Mouse (Mus musculus) heart, postnatal 36 days (tissue): ENCODE data around the gene Mea1. TPM values are rescaled to one million over a fixed set of nuclear protein-coding genes. Genes with fewer than 3 reads are reported as not detected.
A peak's percentile ranks its signal among the peaks of the same experiment; 100 is the strongest.

Experiments
- DNase-seq, 2 experiments: peaks; one replicate each; pipeline ENCODE4 v3.0.0; 2021 to 2022
- intact Hi-C: fragments of 180-260 bp; cut with DNase I; formaldehyde crosslinking; loops from one replicate; pipeline ENCODE4 v1.15.1; 2025
- total RNA-seq, 2 experiments: library from RNA; stranded (reverse); gene quantifications; 2 replicates each; pipeline ENCODE4 v1.2.3; 2021

The Mea1 gene
- total RNA-seq, 2 experiments from 2014 or later, result 48.0 to 49.3 TPM

GRCm38 (mm10) chr17:46701489-46701888 lies 22.9 kb downstream of the Mea1 start:
- DNase-seq, result no peak
- intact Hi-C loops, result no loop called here

GRCm38 (mm10) chr17:46702100-46702499 lies 23.5 kb downstream of the Mea1 start:
- DNase-seq, result no peak
- intact Hi-C loops, result no loop called here

DNA sequence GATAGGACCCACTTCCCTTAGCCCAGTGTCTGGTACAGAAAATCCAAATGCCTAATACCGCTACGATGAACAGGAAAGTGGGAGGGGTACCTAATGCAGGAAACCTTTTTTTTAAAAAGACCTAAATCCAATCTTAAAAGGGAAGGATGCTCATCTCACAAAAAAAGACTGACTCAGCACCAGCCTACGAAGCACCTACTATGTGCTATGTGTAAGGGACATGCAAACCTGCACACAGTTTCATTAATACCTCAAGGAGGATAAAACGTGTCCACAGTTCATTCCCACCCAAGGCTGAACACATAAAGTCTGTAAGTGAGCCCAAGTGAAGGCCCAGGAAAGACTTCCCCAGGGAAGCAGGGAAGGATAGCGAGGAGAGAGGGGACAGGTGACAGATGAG lies 23.9 kb downstream of the Mea1 start:
- intact Hi-C loops, result no loop called here
- no peak for DNase-seq

GRCm38 (mm10) chr17:46703971-46704886 lies 25.6 kb downstream of the Mea1 start:
- intact Hi-C loops, result no loop called here
- DNase-seq, result no peak

DNA sequence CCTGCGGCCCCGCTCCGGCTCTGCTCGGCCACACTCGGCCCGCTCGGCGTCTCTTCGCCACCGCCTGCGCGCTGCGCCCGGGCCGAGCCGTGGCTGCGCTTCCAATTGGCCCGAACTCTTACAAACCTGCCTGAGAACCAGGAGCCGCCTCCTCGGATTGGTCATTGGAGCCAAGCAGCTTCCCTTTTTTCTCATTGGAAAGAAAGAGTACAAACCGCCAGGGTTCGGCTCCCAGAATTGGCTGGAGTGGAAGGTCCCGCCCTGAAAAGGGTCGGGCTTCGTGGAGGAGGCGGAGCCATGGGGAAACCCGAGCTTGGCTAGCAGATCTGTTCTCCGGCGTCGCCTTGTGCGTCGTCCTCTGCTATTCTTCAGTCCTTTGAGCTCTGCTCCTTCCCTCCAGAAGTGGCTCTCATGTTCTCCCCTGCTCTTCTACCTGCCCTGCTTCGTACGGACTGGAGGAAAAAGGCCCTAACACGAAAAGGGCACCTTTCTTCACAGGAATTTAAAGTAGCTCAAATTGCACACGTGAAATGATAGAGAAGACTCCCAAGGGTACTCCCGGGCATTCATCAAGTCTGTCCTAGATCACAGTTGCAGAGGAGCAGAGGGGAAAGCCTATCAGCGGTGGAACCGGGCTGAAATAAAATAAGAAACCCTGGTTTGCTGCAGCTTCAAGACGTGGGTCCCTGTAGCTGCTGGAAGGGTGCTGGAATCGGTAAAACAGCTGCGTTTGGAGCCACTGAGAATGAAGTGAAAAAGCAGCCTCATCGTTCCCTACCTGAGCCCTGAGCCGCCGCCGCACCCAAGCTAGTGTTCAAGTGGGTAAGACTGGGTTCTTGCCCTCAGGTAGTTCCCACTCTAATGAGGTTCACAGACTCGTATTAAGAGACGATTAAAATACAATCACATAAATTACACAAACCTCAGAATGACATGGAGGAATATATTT lies 26.6 kb downstream of the Mea1 start, which contains the start of gene Ppp2r5d:
Gene Ppp2r5d (minus strand): TSS at position 225 of the 949 bp plus-strand sequence.
- intact Hi-C loops, result no loop called here
- peak; percentile 96 for DNase-seq

GRCm38 (mm10) chr17:46706375-46707089 lies 27.9 kb downstream of the Mea1 start:
- intact Hi-C loops, result no loop called here
- no peak for DNase-seq

- intact Hi-C loops, result loop anchor here (5.0 kb wide), 1 partner anchor 159 kb away; no protein-coding TSS in a partner anchor
- peak; percentile 92 to 93 for DNase-seq
These were observed 32.5 kb downstream of the Mea1 start, which contains the start of gene Pex6 for GRCm38 (mm10) chr17:46710959-46711597. Gene Pex6, plus strand, starts transcription at chr17:46711463.

DNA sequence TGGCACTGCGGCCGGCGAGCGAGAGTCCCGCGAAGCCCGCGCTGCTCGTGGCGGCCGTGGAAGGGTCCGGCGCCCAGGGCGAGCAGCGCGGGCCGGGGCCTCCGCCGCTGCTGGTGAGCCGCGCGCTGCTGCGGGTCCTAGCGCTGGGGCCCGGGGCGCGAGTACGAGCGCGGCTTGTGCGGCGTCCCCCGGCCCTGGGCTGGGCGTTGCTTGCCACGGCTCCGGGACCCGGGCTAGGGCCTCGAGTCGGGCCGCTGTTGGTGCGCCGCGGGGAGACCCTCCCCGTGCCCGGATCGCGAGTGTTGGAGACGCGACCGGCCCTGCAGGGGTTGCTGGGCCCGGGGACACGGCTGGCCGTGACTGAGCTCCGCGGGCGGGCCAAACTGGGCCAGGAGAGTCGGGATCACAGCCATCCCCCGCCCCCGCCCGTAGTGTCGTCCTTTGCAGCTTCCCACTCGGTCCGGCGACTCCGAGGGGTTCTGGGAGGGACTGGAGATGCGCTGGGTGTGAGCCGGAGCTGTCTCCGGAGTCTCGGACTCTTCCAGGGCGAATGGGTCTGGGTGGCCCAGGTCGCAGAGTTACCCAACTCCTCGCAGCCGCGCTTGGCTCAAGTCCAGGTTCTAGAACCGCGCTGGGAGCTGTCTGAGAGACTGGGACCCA lies 33.1 kb downstream of the Mea1 start:
- intact Hi-C loops, result loop anchor here (2.0 to 5.0 kb wide), 2 partner anchors 31 to 159 kb away; partner anchors contain the start of gene Klhdc3
- DNase-seq, result peak; percentile 47 to 52

GRCm38 (mm10) chr17:46712442-46712841 lies 33.8 kb downstream of the Mea1 start:
- intact Hi-C loops, result loop anchor here (2.0 to 5.0 kb wide), 2 partner anchors 32 to 160 kb away; partner anchors contain the start of gene Klhdc3
- DNase-seq, result no peak

GRCm38 (mm10) chr17:46713849-46714248 lies 35.3 kb downstream of the Mea1 start:
- DNase-seq, result no peak
- intact Hi-C loops, result loop anchor here (2.0 to 5.0 kb wide), 4 partner anchors 33 to 162 kb away; partner anchors contain the start of genes Cul7 and Klhdc3

- DNase-seq, result no peak
- intact Hi-C loops, result loop anchor here (2.0 to 5.0 kb wide), 3 partner anchors 64 to 163 kb away; partner anchors contain the start of gene Cul7
These were observed 36.3 kb downstream of the Mea1 start for GRCm38 (mm10) chr17:46714756-46715481.

DNA sequence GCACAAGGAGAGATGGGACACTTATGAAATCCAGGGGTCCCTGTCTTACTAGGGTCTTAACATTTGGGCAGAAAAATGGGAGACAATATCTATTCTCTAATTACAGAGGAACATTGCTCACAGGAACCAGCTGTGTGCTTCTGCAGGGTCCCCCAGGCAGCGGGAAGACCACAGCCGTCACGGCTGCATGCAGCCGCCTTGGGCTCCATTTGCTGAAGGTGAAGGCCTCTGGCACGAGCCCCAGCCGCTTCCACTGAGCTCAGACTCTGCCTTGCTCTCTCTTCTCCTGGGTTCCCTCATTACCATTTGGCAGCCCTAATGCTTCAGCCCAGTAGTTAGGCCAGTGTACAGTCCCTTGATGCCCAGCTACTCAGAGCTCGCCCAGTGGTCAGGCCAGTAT lies 42.5 kb downstream of the Mea1 start:
- DNase-seq, result no peak
- intact Hi-C loops, result no loop called here

DNA sequence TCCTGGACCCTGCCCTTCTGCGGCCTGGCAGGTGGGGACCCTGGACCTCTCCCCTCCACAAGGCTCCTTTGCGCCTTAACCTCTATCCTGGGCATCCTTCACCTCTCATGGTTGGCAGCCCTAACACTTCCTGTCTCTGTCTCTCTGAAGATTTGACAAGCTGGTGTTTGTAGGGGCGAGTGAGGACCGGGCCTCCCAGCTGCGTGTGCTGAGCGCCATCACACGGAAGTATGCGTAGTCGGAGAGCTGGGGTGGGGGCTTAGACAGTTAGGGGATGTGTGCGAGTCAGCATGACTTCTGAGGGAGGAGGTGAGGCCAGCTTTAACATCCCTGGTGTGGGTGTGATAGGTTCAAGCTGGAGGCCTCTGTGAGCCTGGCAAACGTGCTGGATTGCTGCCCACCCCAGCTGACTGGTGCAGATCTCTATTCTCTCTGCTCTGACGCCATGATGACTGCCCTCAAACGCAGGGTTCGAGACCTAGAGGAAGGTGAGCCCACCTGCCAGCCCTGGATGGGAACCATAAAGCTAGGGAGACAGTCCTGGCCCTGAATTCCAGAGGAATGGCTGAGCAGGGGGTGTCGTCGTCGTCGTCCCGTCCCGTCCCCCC lies 46.0 kb downstream of the Mea1 start:
- DNase-seq, result no peak
- intact Hi-C loops, result loop anchor here (2.0 kb wide), 1 partner anchor 198 kb away; no protein-coding TSS in a partner anchor

GRCm38 (mm10) chr17:46725273-46725672 lies 46.7 kb downstream of the Mea1 start:
- no peak for DNase-seq
- intact Hi-C loops, result loop anchor here (2.0 kb wide), 1 partner anchor 198 kb away; no protein-coding TSS in a partner anchor

DNA sequence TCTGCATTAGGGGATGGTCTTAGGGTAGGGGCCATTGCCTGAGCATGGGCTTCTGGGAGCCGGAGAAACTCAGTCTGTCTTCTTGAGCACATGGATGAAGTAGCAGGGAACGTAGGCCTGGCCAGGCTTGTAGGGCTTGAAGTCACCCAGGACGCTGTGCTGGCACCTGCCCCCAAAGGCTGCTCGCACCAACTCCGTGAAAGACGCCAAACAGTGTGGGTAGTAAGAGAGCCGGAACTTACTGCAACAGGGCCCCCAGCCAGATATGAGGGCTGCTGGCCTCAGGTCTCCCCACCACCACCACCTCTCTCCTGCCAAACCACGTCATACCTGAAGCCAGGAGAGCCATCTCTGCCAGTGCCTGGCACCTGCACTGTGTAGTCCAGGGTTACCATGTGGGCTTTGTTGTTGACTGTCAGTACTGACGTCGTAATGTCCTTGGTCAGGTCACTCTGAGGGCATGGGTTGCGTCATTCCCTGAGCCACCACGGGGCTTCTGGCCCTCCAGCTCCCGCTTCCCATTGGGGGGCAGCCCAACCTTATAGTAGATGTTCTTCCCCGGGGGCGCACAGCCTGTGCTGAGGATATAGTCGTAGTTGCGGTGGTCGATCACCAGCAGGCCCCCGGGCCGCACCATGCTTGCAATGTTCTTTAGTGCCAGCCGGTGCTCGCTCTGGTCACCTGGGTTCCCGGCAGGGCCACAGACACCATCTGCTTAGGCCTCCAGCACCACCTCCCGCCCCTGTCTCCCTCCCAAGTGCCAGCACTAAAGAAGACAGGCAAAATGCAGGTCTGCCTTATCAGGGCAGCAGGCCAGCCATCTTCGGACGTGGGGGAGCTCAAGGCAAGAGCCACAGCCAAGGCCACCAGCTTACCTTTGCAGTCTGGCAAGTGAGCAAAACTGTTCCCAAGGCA lies 47.4 kb downstream of the Mea1 start:
- intact Hi-C loops, result loop anchor here (2.0 kb wide), 1 partner anchor 199 kb away; no protein-coding TSS in a partner anchor

GRCm38 (mm10) chr17:46727271-46727670 lies 48.7 kb downstream of the Mea1 start:
- intact Hi-C loops, result no loop called here
- DNase-seq, result no peak

More for the DNA sequence above, 47.4 kb downstream of the Mea1 start:
- DNase-seq, result no peak

DNA sequence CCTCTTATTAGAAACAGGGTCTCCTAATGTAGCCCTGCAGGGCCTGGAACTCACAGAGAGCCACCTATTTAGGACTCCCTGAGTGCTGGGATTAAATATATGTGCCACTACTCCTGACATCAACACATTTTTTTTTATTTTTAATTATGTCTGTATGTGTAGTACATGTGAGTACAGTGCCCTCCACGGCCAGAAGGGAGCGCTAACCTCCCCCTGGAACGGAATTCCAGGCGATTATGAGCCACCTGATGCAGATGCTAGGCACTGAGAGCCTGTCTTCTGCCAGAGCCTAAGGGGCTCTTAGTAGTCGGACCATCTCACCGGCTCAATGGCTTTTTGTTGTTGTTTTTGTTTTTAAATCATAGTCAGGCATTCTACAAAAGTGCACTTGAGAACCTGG lies 49.4 kb downstream of the Mea1 start:
- no peak for DNase-seq
- intact Hi-C loops, result no loop called here
